Mouse (Mus musculus) limb, embryonic 12.5 days (tissue): ENCODE measurements around the gene Faf1. TPM values are rescaled to one million over a fixed set of nuclear protein-coding genes. Genes with fewer than 3 reads are reported as not detected.

ENCODE experiments used
- ATAC-seq: fragments of 200-750 bp; cut with Nextera tagmentation; 2 replicates; pipeline ENCODE4 v1.8.0; 2017; ENCODE audit warnings: low read depth, moderate TSS enrichment; ENCODE audit not compliant: insufficient number of reproducible peaks, insufficient read depth, low FRiP score, low TSS enrichment
- H3K27ac ChIP-seq: fragments of 300-500 bp; sonication (generic); 2 replicates; pipeline ENCODE4 v1.5.1; 2016; ENCODE audit warnings: mild to moderate bottlenecking, moderate library complexity
- H3K27me3 ChIP-seq: fragments of 300-500 bp; sonication (generic); 2 replicates; pipeline ENCODE4 v1.6.1; 2016; ENCODE audit warnings: mild to moderate bottlenecking, moderate library complexity
- H3K36me3 ChIP-seq: fragments of 300-500 bp; sonication (generic); 2 replicates; pipeline ENCODE4 v1.6.1; 2016; ENCODE audit warnings: mild to moderate bottlenecking, moderate library complexity
- H3K4me1 ChIP-seq: fragments of 300-500 bp; sonication (generic); replicated peaks from 2 replicates; pipeline ENCODE4 v1.6.1; 2016
- H3K4me2 ChIP-seq: fragments of 300-500 bp; sonication (generic); 2 replicates; pipeline ENCODE4 v1.6.1; 2016; ENCODE audit warnings: mild to moderate bottlenecking, moderate library complexity
- H3K4me3 ChIP-seq: fragments of 300-500 bp; sonication (generic); replicated peaks from 2 replicates; pipeline ENCODE4 v1.5.1; 2016; ENCODE audit warnings: mild to moderate bottlenecking
- H3K9ac ChIP-seq: fragments of 300-500 bp; sonication (generic); replicated peaks from 2 replicates; pipeline ENCODE4 v1.6.1; 2016; ENCODE audit warnings: mild to moderate bottlenecking, moderate library complexity
- H3K9me3 ChIP-seq: fragments of 300-500 bp; sonication (generic); 2 replicates; pipeline ENCODE4 v1.6.1; 2016; ENCODE audit warnings: mild to moderate bottlenecking, moderate library complexity
- WGBS: fragments of 180-500 bp; shearing (Covaris S2); methylation state at CpG from one replicate; pipeline ENCODE4 v1.1.7; 2016; 5-methylcytosine and 5-hydroxymethylcytosine counted together
- polyA plus RNA-seq: library from polyadenylated mRNA; unstranded; fragments of >200 nt; fragmentation: Nextera tagmentation; extraction: Ambion mirVana; gene quantifications from 2 replicates; pipeline ENCODE4 v1.2.1, GENCODE M21; 2016

Faf1 gene
- 33.3 and 36.1 TPM in 2 replicates for polyA plus RNA-seq

DNA sequence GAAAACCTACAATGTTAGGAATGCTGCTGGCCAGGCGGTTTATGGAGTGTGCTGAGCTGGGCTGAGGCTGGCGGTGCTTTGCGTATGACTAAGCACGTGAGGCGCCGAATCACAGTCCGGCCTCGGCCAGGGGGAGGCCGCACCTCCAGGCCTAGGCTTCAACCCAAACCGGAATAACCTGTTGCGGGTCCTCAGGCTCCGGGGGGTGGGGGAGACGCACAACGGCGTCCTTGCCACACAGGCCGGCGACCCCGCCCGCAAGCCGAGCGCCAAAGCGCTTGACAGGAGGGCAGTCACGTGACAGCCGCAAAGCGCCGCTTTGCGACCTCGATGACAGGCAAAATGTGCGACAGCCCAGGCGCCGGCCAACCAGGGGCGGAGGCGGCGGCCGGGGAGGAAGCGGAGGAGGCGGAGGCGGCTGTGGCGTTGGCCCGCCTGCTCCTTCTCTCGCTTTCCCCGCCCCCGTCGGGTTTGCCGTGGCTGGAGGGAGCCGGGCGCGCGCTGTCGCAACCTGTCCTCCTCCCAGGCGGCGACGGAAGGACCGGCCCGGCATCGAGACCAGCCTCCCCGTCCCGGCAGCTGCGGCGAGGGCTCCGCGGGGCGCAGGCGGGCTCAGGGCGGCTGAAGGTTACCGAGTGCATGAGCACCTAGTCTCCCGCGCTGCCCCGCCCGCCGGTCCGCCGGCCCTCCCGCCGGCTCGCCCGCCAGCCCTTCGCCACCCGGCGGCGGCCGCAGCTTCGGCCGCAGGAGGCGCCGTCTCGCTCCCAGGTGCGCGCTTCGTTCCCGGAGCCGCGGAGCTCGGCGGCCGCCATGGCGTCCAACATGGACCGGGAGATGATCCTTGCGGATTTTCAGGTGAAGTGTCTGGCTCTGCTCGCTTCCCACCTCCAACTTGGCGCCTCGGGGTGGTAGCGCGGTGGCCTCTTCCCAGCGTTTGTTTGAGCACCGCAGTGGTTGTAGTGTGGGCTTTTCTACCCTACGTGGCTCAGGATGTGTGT lies at the start of gene Faf1:
Gene Faf1, plus strand, starts transcription at position 371 of the 998 bp plus-strand sequence.
- Histone ChIP-seq H3K4me2 (peak within 1 kb of the TSS; percentile 65), H3K27ac (peak within 1 kb of the TSS; percentile 97), H3K36me3 (no peaks in the 10 kb centered on the region), H3K4me1 (peaks cover 6% of the 10 kb centered on the region), H3K27me3 (no peaks in the 10 kb centered on the region), H3K4me3 (peak within 1 kb of the TSS; percentile 90), H3K9me3 (no peaks in the 10 kb centered on the region), H3K9ac (peak within 1 kb of the TSS; percentile 87)
- under 1% methylated on average over 107 of the region's 107 CpGs for WGBS
- peak; percentile 94 for ATAC-seq

DNA sequence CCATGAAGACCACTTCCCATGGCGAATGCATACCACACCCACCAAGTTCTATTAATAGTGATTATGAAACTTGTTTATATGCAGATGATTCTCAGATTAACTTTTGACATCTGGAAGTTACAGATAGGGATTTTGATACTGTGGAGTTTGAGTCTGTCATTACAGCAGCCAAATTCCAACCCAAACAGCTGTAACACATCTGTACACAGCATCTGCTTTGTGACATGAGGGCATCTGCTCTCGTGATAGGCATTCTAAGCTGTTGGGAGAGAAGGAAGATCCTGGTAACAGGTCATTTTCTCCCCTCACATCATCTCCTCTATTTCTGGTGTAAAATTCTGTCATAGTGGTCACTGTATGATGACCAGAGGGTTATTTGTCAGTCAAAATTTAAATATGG lies 46.2 kb upstream of the Faf1 start:
- Histone ChIP-seq H3K27ac (no peak overlapping the region), H3K9me3 (no peaks in the 10 kb centered on the region), H3K4me2 (no peak overlapping the region), H3K27me3 (no peaks in the 10 kb centered on the region), H3K4me3 (no peak overlapping the region), H3K9ac (no peak overlapping the region), H3K4me1 (no peaks in the 10 kb centered on the region), H3K36me3 (no peaks in the 10 kb centered on the region)
- WGBS: 78% methylated on average over 2 of the region's 2 CpGs
- ATAC-seq: no peak

DNA sequence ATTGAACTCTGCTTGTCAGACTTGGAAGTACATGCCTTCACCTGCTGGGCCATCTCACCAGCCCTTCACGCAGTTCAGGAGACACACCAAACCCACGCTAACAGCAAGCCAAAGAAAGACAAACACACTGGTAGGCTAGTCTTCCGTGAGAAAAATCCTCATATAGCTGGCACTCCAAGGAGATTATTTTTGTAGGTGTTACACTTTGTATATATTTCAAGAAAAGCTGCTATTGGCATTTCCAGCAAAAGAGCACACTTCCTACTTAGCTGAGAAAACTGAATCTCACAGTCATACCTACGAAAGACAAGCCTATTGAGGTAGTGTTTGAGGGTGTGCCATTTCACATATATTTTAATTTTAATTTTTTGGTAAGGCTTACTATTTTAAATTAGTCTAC lies 45.4 kb upstream of the Faf1 start:
- H3K36me3 ChIP-seq: no peaks in the 10 kb centered on the region
- 82% methylated on average over 4 of the region's 4 CpGs for whole genome bisulfite sequencing
- H3K4me3 ChIP-seq: no peak overlapping the region
- no peak overlapping the region for H3K4me2 ChIP-seq
- H3K27me3 ChIP-seq: no peaks in the 10 kb centered on the region
- no peak overlapping the region for H3K27ac ChIP-seq
- no peak overlapping the region for H3K9ac ChIP-seq
- no peaks in the 10 kb centered on the region for H3K9me3 ChIP-seq
- no peaks in the 10 kb centered on the region for H3K4me1 ChIP-seq
- no peak for ATAC-seq

DNA sequence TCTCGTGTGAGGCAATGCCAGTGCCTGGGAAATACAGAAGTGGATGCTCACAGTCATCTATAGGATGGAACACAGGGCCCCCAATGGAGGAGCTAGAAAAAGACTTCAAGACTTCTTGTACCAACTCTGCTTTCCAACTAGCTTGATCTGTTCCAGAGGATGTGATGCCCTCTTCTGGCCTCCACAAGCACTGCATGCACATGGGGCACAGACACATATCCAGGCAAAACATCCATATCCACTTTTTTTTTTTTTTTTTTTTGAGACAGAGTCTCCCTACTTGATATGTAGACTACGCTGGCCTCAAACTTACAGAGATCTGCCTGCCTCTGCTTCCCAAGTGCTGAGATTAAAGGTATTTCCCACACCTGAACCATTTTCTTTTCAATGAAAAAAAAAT lies 41.4 kb upstream of the Faf1 start:
- no peaks in the 10 kb centered on the region for H3K4me1 ChIP-seq
- no peak for ATAC-seq
- H3K27me3 ChIP-seq: no peaks in the 10 kb centered on the region
- H3K9me3 ChIP-seq: no peaks in the 10 kb centered on the region
- H3K4me2 ChIP-seq: no peak overlapping the region
- WGBS: 93% methylated on average over 2 of the region's 2 CpGs
- H3K4me3 ChIP-seq: no peak overlapping the region
- H3K9ac ChIP-seq: no peak overlapping the region
- H3K27ac ChIP-seq: no peak overlapping the region
- H3K36me3 ChIP-seq: no peaks in the 10 kb centered on the region

DNA sequence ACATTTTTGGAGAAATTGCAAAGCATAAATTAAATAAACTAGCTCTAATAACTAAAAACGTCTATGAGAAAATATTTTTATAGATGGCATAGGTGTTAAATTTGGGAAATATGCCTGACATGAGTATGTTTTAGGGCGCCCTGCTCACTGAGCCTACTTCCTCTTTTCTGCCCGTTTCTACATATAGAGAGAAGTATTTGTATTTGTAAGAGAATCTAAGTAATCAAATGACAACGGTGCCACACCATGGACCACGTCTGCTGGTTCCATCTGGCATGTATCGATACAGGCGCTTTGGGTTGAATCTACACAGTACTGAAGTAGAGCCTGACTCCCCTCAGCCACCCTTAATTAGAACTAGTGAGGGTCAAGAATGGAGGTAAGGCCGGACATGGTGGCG lies 37.0 kb upstream of the Faf1 start:
- Histone ChIP-seq H3K27ac (no peak overlapping the region), H3K9ac (no peak overlapping the region), H3K4me2 (no peak overlapping the region), H3K4me3 (no peak overlapping the region), H3K36me3 (no peaks in the 10 kb centered on the region), H3K4me1 (no peaks in the 10 kb centered on the region), H3K9me3 (no peaks in the 10 kb centered on the region), H3K27me3 (no peaks in the 10 kb centered on the region)
- WGBS: 82% methylated on average over 9 of the region's 9 CpGs
- ATAC-seq: no peak

DNA sequence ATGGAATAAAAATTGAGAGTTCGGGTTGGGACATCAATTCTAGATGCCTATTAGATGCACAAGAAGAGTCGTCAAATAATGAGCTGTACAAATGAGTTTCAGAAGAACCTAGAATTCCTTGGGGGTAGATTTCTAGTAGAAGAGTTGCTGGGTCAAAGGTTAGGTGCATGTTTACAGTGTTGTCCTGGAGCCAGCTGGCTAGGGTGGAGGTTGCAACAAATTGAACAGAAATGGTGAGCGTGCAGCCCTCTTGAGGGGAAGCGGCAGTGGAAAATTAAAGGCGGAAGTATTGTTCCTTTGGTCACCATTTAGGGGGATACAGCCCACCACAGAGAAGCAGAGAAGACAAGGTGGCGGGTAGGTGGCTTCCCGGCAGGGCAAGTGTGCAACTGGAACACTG lies 36.2 kb upstream of the Faf1 start:
- no peak overlapping the region for H3K4me3 ChIP-seq
- H3K4me1 ChIP-seq: no peaks in the 10 kb centered on the region
- WGBS: 85% methylated on average over 7 of the region's 7 CpGs
- H3K9me3 ChIP-seq: no peaks in the 10 kb centered on the region
- H3K36me3 ChIP-seq: no peaks in the 10 kb centered on the region
- no peak for ATAC-seq
- no peak overlapping the region for H3K4me2 ChIP-seq
- no peak overlapping the region for H3K27ac ChIP-seq
- H3K27me3 ChIP-seq: no peaks in the 10 kb centered on the region
- H3K9ac ChIP-seq: no peak overlapping the region

DNA sequence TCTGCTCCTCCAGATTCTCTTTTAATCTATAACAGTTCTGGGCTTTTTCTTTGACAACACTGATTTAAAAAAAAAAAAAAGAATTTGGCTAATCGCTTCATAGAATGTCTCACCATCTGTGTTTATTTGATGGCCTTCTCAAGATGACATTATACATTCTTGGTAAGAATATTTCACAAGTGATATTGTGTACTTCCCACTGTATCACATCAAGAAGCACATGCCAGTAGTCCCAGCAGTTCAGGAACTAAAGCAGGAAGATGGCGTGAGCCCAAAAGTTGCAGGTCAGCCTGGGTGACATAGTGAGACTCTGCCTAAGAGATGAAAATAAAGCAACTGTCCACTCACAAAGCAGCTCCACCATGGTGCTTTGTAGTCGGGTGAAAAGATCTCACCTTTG lies 34.9 kb upstream of the Faf1 start:
- H3K4me1 ChIP-seq: no peaks in the 10 kb centered on the region
- H3K4me3 ChIP-seq: no peak overlapping the region
- no peaks in the 10 kb centered on the region for H3K36me3 ChIP-seq
- ATAC-seq: no peak
- H3K27ac ChIP-seq: no peak overlapping the region
- no peak overlapping the region for H3K4me2 ChIP-seq
- H3K9ac ChIP-seq: no peak overlapping the region
- no peaks in the 10 kb centered on the region for H3K27me3 ChIP-seq
- 81% methylated on average over 3 of the region's 3 CpGs for WGBS
- no peaks in the 10 kb centered on the region for H3K9me3 ChIP-seq

DNA sequence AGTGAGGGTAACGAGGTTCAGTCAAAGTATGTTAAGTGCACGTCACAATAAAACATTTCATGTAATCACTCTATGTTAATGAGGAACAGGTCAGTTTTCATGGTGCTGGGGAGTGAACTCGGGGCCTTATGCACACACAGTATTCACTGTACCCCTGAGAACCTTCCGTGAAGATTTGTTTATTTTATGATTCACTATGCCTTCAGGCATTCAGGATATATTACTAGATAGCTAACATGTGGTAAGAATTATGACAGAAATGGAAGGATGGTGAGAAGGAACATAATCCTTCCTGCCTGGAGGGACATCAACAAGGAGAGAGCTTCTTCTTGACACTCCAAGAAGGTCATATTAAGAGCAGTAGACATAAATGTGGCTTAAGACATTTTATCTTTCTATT lies 29.1 kb upstream of the Faf1 start:
- Histone ChIP-seq H3K27me3 (no peaks in the 10 kb centered on the region), H3K4me2 (no peak overlapping the region), H3K27ac (no peak overlapping the region), H3K36me3 (no peaks in the 10 kb centered on the region), H3K4me1 (no peaks in the 10 kb centered on the region), H3K4me3 (no peak overlapping the region), H3K9me3 (no peaks in the 10 kb centered on the region), H3K9ac (no peak overlapping the region)
- no peak for ATAC-seq
- 55% methylated on average over 4 of the region's 4 CpGs for WGBS

DNA sequence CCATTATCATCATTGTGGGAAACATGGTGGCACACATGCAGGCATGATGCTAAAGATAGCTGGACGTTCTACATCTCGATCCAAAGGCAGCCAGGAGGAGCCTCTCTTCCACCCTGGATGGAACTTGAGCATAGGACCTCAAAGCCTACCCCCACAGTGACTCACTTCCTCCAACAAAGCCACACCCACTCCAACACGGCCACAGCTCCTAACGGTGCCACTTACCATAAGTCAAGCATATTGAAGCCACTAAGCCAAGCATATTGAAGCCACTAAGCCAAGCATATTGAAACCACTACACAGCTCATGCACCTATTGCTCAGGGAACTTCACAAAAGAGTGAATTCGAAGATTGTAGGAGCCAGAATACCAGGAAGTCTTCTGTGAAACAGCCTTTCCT lies 27.1 kb upstream of the Faf1 start:
- H3K27ac ChIP-seq: no peak overlapping the region
- no peak overlapping the region for H3K4me3 ChIP-seq
- no peaks in the 10 kb centered on the region for H3K4me1 ChIP-seq
- H3K27me3 ChIP-seq: peaks cover 2% of the 10 kb centered on the region; the same call in 1 of the 2 replicates
- no peak for ATAC-seq
- H3K36me3 ChIP-seq: no peaks in the 10 kb centered on the region
- no peak overlapping the region for H3K9ac ChIP-seq
- WGBS: 78% methylated on average over 5 of the region's 5 CpGs
- H3K9me3 ChIP-seq: no peaks in the 10 kb centered on the region
- H3K4me2 ChIP-seq: no peak overlapping the region

DNA sequence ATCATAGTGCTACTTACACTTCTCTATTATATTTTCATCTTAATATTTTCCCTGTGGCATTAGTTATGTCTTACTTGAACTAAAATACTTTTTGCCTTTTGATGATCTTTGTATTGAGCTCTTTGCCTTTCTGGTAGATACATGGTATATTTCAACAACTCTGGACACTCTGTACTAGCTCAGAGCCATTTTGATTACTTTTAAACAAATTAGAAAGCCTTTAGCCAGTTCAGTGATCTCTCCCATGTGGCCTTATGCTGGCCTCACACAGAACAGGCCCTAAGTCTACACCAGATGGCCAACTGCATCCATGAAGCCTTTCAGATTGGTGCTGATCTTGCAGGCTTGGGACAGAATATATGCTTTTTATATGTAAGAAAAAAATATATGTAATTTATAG lies 23.1 kb upstream of the Faf1 start:
- H3K9ac ChIP-seq: no peak overlapping the region
- peaks cover 14% of the 10 kb centered on the region for H3K4me1 ChIP-seq
- H3K9me3 ChIP-seq: no peaks in the 10 kb centered on the region
- peaks cover 33% of the 10 kb centered on the region for H3K27me3 ChIP-seq
- no peaks in the 10 kb centered on the region for H3K36me3 ChIP-seq
- no peak overlapping the region for H3K4me3 ChIP-seq
- no peak for ATAC-seq
- no peak overlapping the region for H3K4me2 ChIP-seq
- H3K27ac ChIP-seq: no peak overlapping the region

DNA sequence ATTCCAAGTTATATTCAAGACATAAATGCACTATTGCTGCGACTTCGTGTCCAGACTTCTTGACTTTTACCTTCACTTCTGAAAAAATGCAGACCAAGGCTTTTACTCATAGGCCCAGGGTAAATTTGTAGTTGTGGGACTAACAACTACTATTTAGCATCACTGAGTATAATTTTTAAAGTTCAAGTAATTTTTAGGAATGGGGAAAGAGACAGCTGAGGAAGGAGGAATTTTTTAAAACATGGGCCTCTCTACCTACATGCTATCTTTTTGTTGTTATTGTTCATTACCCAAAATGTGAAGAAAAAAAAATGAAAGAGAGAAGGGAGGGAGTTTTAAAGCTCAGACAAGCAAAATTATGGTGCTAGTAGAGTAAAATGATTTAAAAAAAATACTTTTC lies 21.7 kb upstream of the Faf1 start:
- no peak overlapping the region for H3K4me3 ChIP-seq
- H3K9ac ChIP-seq: no peak overlapping the region
- no peaks in the 10 kb centered on the region for H3K36me3 ChIP-seq
- no peak overlapping the region for H3K4me2 ChIP-seq
- WGBS: 54% methylated on average over 2 of the region's 2 CpGs
- peaks cover 46% of the 10 kb centered on the region for H3K27me3 ChIP-seq
- H3K9me3 ChIP-seq: no peaks in the 10 kb centered on the region
- H3K27ac ChIP-seq: no peak overlapping the region
- no peak for ATAC-seq
- H3K4me1 ChIP-seq: peaks cover 14% of the 10 kb centered on the region

DNA sequence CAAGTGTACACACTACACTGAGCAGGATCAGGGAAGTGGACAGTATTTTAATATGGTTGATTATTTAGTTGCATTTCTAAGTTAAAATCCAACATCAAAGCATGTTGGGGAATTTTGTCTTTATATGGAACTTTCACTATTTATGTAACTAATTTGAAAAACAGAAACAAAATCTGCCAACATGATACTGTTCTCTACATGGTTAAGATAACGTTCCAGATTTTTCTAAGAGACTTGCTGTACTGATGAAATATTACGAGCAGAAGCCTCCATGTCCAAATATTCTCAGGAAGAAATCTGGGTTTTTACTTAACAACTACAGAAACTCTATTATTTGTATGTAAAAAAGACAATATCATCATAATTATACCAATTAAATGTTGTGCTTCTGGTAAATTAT lies 20.6 kb upstream of the Faf1 start:
- Histone ChIP-seq H3K4me1 (peaks cover 14% of the 10 kb centered on the region), H3K9ac (no peak overlapping the region), H3K27ac (no peak overlapping the region), H3K36me3 (no peaks in the 10 kb centered on the region), H3K4me2 (no peak overlapping the region), H3K9me3 (no peaks in the 10 kb centered on the region), H3K27me3 (peaks cover 52% of the 10 kb centered on the region), H3K4me3 (no peak overlapping the region)
- WGBS: 38% methylated on average over 2 of the region's 2 CpGs
- no peak for ATAC-seq
